Mouse (Mus musculus): ENCODE data around the gene Ddx20. TPM values are rescaled to one million over a fixed set of nuclear protein-coding genes. Genes with fewer than 3 reads are reported as not detected.

Ddx20 gene
- total RNA-seq, 2 experiments from 2014 or later = 11.1 to 11.3 TPM

GRCm38 (mm10) chr3:105680346-105680745, 7.0 kb downstream of the Ddx20 start:
- intact Hi-C loops (cut with DNase I) = no loop called here
- DNase-seq (ENCODE audit: low spot score in 2 of 2) = no peak

DNA sequence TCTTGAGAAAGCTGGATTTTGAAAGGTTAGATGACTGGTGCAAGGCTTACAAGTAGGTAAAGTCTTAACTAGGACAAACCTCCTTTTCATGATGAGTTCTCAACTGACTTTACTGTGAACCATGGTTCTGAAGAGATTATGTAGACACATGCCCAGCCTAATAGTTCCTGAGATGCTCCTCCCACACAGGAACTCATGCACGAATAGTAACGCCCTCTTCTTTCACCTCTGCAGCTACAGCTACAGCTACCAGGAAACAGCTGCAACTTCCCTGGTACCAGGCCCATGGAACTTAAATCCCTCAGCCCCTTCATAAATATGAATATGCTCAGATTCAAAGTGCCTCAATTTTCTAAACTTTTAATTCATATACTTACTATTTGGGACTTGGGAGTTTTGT, 11.4 kb downstream of the Ddx20 start:
- intact Hi-C loops (cut with DNase I) = no loop called here
- no peak for DNase-seq (ENCODE audit: low spot score in 2 of 2)

- intact Hi-C loops (cut with DNase I) = loop anchor here (5.0 kb wide), 1 partner anchor 223 kb away; no protein-coding TSS in a partner anchor
- peak; percentile 36 to 57 for DNase-seq (ENCODE audit: low spot score in 2 of 2)
Observed at GRCm38 (mm10) chr3:105674595-105675218, 12.7 kb downstream of the Ddx20 start.

- intact Hi-C loops (cut with DNase I) = loop anchor here (5.0 kb wide), 1 partner anchor 226 kb away; no protein-coding TSS in a partner anchor
- DNase-seq (ENCODE audit: low spot score in 2 of 2) = no peak
Observed at GRCm38 (mm10) chr3:105670801-105671200, 16.6 kb downstream of the Ddx20 start.

DNA sequence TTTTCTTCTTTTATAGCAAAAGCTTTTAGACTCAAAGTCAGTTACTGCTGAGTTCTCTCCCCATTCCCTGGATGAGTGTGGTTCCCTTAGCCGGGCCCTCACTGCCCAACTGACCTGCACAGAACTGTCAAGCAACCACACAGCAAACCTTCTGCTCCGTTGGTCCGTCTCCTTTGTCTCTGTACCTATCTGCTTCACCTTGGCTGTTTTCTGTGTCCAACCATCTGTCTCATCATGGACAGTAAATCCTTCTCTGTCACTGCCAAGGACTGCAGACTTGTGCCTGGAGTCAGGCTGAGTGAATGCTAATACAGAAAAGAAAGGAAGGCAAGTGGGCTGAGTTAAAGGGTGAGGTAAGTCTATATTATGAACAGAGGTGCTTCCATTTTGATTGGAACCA, 17.6 kb downstream of the Ddx20 start:
- intact Hi-C loops (cut with DNase I) = loop anchor here (5.0 kb wide), 2 partner anchors 217 to 228 kb away; partner anchors contain the start of gene Kcnd3
- DNase-seq (ENCODE audit: low spot score in 2 of 2) = no peak

DNA sequence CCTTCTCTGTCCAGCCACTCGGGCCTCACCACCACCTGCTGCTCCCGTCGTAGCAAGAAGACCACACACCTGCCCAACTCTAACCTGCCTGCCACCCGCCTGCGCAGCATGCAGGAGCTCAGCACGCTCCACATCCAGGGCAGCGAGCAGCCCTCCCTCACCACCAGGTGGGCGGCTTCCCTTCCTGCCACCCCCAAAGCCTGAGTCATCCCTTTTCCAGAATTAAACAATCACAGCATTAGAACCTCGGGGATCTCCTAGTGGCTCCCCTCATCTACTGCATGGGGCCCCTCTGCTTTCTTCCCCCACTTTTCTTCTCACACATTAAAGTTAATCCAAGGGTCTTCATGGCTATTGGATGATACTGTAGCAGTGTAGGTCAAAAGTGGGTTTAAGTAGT, 19.2 kb downstream of the Ddx20 start:
- DNase-seq (ENCODE audit: low spot score in 2 of 2) = peak; percentile 18 to 53
- intact Hi-C loops (cut with DNase I) = loop anchor here (5.0 kb wide), 1 partner anchor 216 kb away; the partner anchor contains the start of gene Kcnd3

- DNase-seq (ENCODE audit: low spot score in 2 of 2) = no peak
- intact Hi-C loops (cut with DNase I) = loop anchor here (5.0 kb wide), 1 partner anchor 215 kb away; the partner anchor contains the start of gene Kcnd3
Observed at GRCm38 (mm10) chr3:105666996-105667523, 20.3 kb downstream of the Ddx20 start.

- intact Hi-C loops (cut with DNase I) = loop anchor here (5.0 kb wide), 1 partner anchor 213 kb away; the partner anchor contains the start of gene Kcnd3
- DNase-seq (ENCODE audit: low spot score in 2 of 2) = no peak
Observed at GRCm38 (mm10) chr3:105665105-105665765, 22.1 kb downstream of the Ddx20 start.

DNA sequence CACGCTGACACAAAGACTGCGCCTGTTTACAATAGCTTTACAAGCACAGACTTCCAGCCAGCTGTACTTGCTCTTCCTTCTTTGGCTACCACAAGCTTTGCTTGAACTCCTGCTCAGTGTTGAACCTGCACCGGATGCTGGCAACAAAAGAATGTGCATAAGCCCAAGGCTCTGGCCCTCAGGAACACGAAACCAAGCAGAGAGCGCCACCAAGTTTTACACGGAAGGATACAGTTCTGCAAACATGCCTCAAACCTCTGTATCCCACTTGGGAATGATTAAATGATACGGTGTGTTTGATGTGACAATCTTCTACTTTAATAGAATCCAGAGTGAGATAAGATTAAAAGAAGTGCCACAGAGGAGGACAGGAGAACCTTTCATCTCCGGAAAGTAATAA, 24.3 kb downstream of the Ddx20 start:
- intact Hi-C loops (cut with DNase I) = no loop called here
- no peak for DNase-seq (ENCODE audit: low spot score in 2 of 2)

DNA sequence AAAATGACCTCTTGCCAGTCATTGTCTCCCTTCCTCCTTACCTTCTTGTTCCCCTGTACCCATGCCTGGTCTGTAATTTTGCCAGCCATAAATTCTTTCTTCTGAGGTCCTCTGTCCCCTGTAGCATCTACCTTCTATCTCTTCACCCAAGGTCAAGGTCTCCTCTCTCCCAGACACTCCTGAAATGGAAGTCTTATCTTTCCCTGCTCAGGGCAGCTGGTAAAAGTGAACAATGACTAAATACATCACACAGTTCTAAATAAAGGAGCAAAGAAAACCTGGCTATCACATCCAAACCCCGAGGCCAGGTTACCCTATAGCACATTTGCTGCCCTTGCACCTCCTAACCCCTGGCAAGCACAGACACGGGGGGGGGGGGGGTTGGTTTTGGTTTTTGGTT, 26.8 kb downstream of the Ddx20 start:
- no peak for DNase-seq (ENCODE audit: low spot score in 2 of 2)
- intact Hi-C loops (cut with DNase I) = no loop called here

- no peak for DNase-seq (ENCODE audit: low spot score in 2 of 2)
- intact Hi-C loops (cut with DNase I) = loop anchor here (10.0 kb wide), 1 partner anchor 580 kb away; no protein-coding TSS in a partner anchor
Observed at GRCm38 (mm10) chr3:105655031-105655585, 32.3 kb downstream of the Ddx20 start.

GRCm38 (mm10) chr3:105653544-105654380, 33.6 kb downstream of the Ddx20 start:
- intact Hi-C loops (cut with DNase I) = loop anchor here (5.0 to 10.0 kb wide), 2 partner anchors 201 to 579 kb away; partner anchors contain the start of gene Kcnd3

DNA sequence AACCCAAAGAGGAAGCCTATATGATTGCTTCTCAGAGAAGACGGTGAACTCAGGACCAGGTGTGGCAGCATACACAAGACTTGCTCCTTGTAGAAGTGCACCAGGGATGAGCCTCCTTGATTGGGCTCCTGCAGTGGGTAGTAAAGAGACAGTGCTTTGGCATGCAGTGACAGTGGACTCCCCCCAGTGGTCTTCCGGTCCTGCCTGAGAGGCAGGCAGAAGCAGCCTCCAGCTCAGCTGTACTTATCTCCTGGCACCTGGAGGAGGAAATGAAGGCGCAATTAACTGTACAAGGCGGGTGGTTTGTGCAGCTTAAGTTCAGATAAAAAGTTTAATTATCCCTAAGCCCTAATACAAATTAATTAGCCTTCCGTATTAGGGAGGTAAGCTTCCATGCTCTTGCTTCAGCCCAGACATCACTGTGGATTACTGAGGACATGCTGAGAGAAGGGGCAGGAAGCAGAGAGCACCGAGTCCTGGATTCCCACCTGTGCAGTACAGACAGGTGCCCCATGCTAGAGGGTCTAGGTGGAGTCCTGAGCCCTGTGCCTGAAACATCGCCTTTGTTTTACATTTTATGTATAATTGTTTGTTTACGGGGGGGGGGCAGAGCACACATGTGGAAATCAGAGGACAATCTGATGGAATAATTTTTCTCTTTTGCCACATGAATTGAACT, 38.3 kb downstream of the Ddx20 start:
- intact Hi-C loops (cut with DNase I) = no loop called here
- DNase-seq (ENCODE audit: low spot score in 2 of 2) = no peak

More at GRCm38 (mm10) chr3:105653544-105654380, 33.6 kb downstream of the Ddx20 start:
- DNase-seq (ENCODE audit: low spot score in 2 of 2) = peak in 1 of 2 experiments; percentile 23

GRCm38 (mm10) chr3:105643566-105643965, 43.8 kb downstream of the Ddx20 start:
- no peak for DNase-seq (ENCODE audit: low spot score in 2 of 2)
- intact Hi-C loops (cut with DNase I) = no loop called here

DNA sequence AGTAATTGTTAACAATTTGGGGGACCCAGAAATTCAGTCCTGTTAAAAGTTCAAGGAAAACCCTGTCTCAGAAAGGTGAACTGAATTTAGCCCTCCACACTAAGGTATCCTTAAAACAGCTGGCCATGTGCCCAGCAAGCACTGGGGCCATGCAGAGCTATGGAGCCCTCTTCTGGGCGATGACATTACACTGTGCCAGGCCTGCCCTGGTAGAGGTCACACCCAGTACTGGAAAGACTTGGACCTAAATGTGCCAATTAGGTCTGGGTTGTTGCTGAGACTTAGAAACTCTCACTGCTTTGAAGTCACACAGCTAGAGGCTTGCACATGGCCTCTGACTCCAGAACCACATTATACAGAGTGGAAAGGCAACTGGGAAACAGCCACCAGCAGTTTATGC, 45.2 kb downstream of the Ddx20 start:
- intact Hi-C loops (cut with DNase I) = no loop called here
- no peak for DNase-seq (ENCODE audit: low spot score in 2 of 2)

DNA sequence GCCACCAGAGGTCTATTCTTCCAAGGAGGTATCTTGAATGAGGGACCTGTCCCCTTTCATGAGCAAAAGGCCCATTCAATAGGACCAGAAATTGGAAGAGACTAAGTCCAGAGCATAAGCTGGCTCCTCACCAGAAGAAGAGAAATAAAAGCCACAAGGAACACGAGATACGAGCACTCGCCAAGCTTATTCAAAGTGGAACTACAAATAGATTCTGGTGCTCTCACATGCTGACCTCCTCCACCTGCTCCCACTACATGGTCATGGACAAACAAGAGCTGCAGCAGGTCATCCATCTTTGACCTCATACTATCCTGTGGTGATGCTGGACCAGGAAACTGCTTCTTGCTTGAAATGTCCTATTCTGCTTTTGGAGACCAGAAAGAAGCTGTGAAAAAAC, 54.4 kb downstream of the Ddx20 start:
- intact Hi-C loops (cut with DNase I) = no loop called here

DNA sequence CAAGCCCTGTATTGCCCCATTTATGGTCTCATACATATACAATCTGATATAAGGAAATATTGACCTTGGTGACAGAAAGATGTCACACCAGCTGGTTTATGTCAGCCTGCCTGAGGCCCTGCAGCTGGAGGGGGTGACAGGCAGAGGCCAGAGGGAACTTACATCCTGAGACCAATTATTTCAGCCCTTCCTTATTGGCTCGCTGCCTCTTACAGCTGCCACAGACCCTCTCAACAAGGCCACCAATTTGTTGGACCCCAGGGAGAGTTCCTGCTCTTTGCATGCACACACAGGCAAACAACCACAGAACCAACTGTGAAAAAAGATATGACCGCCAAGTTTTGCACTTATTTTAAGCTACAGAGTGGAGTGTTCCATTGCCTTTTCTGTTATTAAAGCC, 55.1 kb downstream of the Ddx20 start:
- no peak for DNase-seq (ENCODE audit: low spot score in 2 of 2)
- intact Hi-C loops (cut with DNase I) = no loop called here

More for the DNA sequence above, 54.4 kb downstream of the Ddx20 start:
- no peak for DNase-seq (ENCODE audit: low spot score in 2 of 2)
